Comparison of ENCODE assay signal across 13 mouse cellular contexts in the genomic region with DNA sequence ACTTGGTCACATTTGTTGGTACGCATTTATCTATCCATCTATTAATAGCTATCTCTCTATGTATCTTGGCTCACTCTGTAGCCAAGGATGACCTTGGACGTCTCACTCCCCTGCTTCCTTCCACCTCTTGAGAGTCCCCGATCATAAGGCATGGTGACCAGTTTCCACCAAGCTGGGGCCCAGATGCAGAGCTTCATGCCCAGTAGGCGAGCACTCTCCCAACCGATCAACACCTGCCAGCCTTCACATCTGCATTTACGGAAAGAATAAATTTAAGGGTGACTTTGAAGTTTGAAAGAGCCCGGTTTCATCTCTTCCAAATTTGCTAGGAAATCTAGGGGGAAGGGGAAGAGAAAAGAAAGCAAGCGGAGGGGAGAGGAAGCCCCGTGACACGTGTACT.
A peak's percentile ranks its signal among the peaks of the same experiment; 100 is the strongest.
DNase-seq lines count a peak whose midpoint lies in the region; ATAC-seq and TF ChIP-seq lines count a peak whose summit lies in the region.
"Had no signal": no experiment of that assay in that cellular context is flagged by ENCODE, and none has a peak within 500 bp of the region (broad histone marks: within the 10 kb centered on the region; RNA-seq: fewer than 3 reads in every experiment).

No protein-coding gene starts in this region.

- TF ChIP-seq CTCF in kidney, adult 2 months (conservative IDR thresholded peaks at IDR 0.05; ENCODE audit: insufficient read depth, insufficient read length, low read depth, low read length): no peak
- TF ChIP-seq CTCF in midbrain, postnatal 0 days (IDR thresholded peaks at IDR 0.05): no peak

- TF ChIP-seq POLR2A in kidney, adult 2 months (IDR thresholded peaks at IDR 0.05; ENCODE audit: low read depth, low read length): no peak

- peak overlapping the region; percentile 92 for H3K27ac ChIP-seq in kidney, adult 2 months (ENCODE audit: insufficient read depth, low read depth, low read length)
- H3K27ac ChIP-seq in heart, embryonic 15.5 days: no peak overlapping the region
- no peak overlapping the region for H3K27ac ChIP-seq in midbrain, postnatal 0 days (ENCODE audit: low read depth, low read length)
- H3K27ac ChIP-seq: embryonic facial prominence, embryonic 12.5 days; liver, embryonic 14.5 days had no signal

- H3K4me3 ChIP-seq in kidney, adult 2 months (ENCODE audit: insufficient read depth, low read depth, low read length): no peak overlapping the region
- no peak overlapping the region for H3K4me3 ChIP-seq in heart, embryonic 15.5 days
- no peak overlapping the region for H3K4me3 ChIP-seq in midbrain, postnatal 0 days (ENCODE audit: low read depth, low read length)
- H3K4me3 ChIP-seq: embryonic facial prominence, embryonic 12.5 days had no signal

- no peaks in the 10 kb centered on the region for H3K27me3 ChIP-seq in kidney, adult 2 months (replicated peaks; ENCODE audit: control insufficient read depth, insufficient read depth, low read length)
- peaks cover 8% of the 10 kb centered on the region; the same call in 1 of the 2 replicates for H3K27me3 ChIP-seq in heart, embryonic 15.5 days
- no peaks in the 10 kb centered on the region; the same call in 1 of the 2 replicates for H3K27me3 ChIP-seq in midbrain, postnatal 0 days (ENCODE audit: insufficient read depth, low read length)
- H3K27me3 ChIP-seq: embryonic facial prominence, embryonic 12.5 days had no signal

- H3K4me2 ChIP-seq in heart, embryonic 15.5 days: peak overlapping the region; percentile 51
- H3K4me2 ChIP-seq in midbrain, postnatal 0 days (ENCODE audit: low read depth, low read length, poor library complexity, severe bottlenecking): no peak overlapping the region

- no peak overlapping the region for H3K9ac ChIP-seq in heart, embryonic 15.5 days
- no peak overlapping the region for H3K9ac ChIP-seq in midbrain, postnatal 0 days (replicated peaks; ENCODE audit: low read length, poor library complexity, severe bottlenecking)
- H3K9ac ChIP-seq: embryonic facial prominence, embryonic 12.5 days; liver, embryonic 14.5 days had no signal

- H3K36me3 ChIP-seq in kidney, adult 2 months (ENCODE audit: control insufficient read depth, insufficient read depth, low read length): no peaks in the 10 kb centered on the region
- H3K36me3 ChIP-seq in heart, embryonic 15.5 days: no peaks in the 10 kb centered on the region
- no peaks in the 10 kb centered on the region for H3K36me3 ChIP-seq in midbrain, postnatal 0 days (ENCODE audit: insufficient read depth, low read length)
- H3K36me3 ChIP-seq: embryonic facial prominence, embryonic 12.5 days had no signal

- peak; percentile 90 for DNase-seq in heart, adult 11 months
- DNase-seq in heart, adult 8-10 months (ENCODE audit: low spot score): no peak
- DNase-seq in kidney, adult 2 months: no peak
- no peak for DNase-seq in kidney, postnatal 36 days
- peak; percentile 26 for DNase-seq in lung, postnatal 36 days
- DNase-seq in midbrain, postnatal 0 days (ENCODE audit: low spot score): no peak
- DNase-seq in adipocyte (ENCODE audit: low spot score): no peak
- DNase-seq: adrenal gland, adult 2 months; B cell, adult 2 months; cerebellum, adult 11-12 months had no signal

- WGBS in kidney, adult 2 months: 52% methylated on average over 10 of the region's 10 CpGs
- WGBS in heart, embryonic 15.5 days: 49% methylated on average over 10 of the region's 10 CpGs
- 56% methylated on average over 10 of the region's 10 CpGs for WGBS in midbrain, postnatal 0 days

- no peak for ATAC-seq in heart, embryonic 15.5 days (replicated peaks; ENCODE audit: insufficient number of reproducible peaks, insufficient read depth, low FRiP score, low read depth)
- no peak for ATAC-seq in midbrain, postnatal 0 days (ENCODE audit: low FRiP score)

- peaks cover 20% of the 10 kb centered on the region; the same call in 1 of the 2 replicates for H3K4me1 ChIP-seq in kidney, adult 2 months (ENCODE audit: control insufficient read depth, insufficient read depth, low read length)
- peaks cover 36% of the 10 kb centered on the region for H3K4me1 ChIP-seq in heart, embryonic 15.5 days (replicated peaks)
- H3K4me1 ChIP-seq in midbrain, postnatal 0 days (ENCODE audit: insufficient read depth, low read length): no peaks in the 10 kb centered on the region

- H3K9me3 ChIP-seq in heart, embryonic 15.5 days (replicated peaks): no peaks in the 10 kb centered on the region
- H3K9me3 ChIP-seq in midbrain, postnatal 0 days (ENCODE audit: low read length): no peaks in the 10 kb centered on the region
- H3K9me3 ChIP-seq: embryonic facial prominence, embryonic 12.5 days had no signal

Comparison
In these comparisons a context has a peak if more than half of its experiments do, and no peak if none do; other contexts are left out.
1. DNase-seq: peak in heart, adult 11 months (single experiment) and lung, postnatal 36 days (single experiment); none in heart, adult 8-10 months (single experiment), kidney, adult 2 months (single experiment), kidney, postnatal 36 days (0 of 2), midbrain, postnatal 0 days (single experiment) and adipocyte (single experiment).